ENCODE assay signal across 9 mouse cellular contexts in the genomic region with DNA sequence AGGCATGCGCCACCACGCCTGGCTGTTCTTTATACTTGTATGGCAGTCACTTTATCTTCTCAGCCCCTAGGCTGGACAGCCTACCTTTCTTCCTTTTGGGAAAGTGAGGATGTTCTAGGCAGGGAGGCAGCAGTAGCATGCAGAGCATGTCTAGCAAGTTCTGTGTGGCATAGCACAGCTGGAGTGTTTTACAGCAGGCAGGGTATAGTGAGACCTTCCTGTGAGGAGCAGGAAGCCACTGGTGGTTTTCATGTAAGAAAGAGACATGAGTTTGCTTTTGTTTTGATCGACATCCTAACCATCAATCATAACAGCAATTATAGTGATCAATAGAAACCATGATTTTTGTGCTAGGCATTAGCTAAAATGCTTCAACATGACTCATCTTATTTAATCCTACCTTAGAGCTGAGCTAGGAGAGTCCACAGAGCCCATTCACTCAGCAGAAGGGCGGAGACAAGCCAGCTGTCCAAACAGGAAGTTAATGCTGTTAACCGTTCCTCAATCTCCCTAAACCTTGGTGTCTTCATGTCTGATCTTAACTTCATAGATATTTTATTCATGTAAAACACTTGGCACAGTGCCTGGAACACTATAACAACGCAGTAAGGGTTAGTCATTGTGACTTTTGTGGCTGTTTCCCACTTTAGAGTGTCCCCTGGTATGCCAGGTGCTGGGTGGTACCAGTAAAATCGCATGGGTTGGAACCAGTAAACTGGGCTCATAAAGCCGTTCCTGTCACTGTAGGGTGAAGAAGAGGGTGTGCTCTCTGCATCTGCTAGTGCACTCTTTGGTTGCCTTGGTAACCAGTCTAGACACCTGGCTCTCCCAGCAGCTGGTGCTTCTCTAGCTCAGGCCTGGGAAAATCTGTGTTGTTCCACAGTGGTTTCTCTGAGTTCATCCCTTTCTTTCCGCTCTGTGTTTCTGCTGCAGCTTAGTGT. TPM values are rescaled to one million over a fixed set of nuclear protein-coding genes. Genes with fewer than 3 reads are reported as not detected.
DNase-seq lines count a peak whose midpoint lies in the region; ATAC-seq lines count a peak whose summit lies in the region.
"Had no signal": no experiment of that assay in that cellular context is flagged by ENCODE, and none has a peak within 500 bp of the region (broad histone marks: within the 10 kb centered on the region; RNA-seq: fewer than 3 reads in every experiment).

No protein-coding gene starts in this region.

- DNase-seq in forebrain, embryonic 10.5 days (ENCODE audit: extremely low spot score, low spot score) = no peak
- DNase-seq in 3134 (ENCODE audit: extremely low read depth, insufficient read length, low spot score) = peak; percentile 51
- DNase-seq in kidney, postnatal 14 days = peak; percentile 25
- no peak for DNase-seq in testis, postnatal 10 days (ENCODE audit: low spot score)
- no peak for DNase-seq in adrenal gland, adult (ENCODE audit: inconsistent age in 2 of 2, low spot score in 1 of 2)
- DNase-seq: liver, embryonic 13.5 days had no signal

- H3K27ac ChIP-seq in forebrain, embryonic 12.5 days = peak overlapping the region; percentile 57; the same call in 1 of the 2 replicates
- H3K27ac ChIP-seq in forebrain, embryonic 10.5 days = no peak overlapping the region
- H3K27ac ChIP-seq: liver, embryonic 13.5 days had no signal

- no peak overlapping the region for H3K4me3 ChIP-seq in forebrain, embryonic 12.5 days (replicated peaks)
- H3K4me3 ChIP-seq in forebrain, embryonic 10.5 days = no peak overlapping the region
- H3K4me3 ChIP-seq: liver, embryonic 13.5 days had no signal

- H3K27me3 ChIP-seq in forebrain, embryonic 12.5 days = no peaks in the 10 kb centered on the region
- H3K27me3 ChIP-seq in forebrain, embryonic 10.5 days (ENCODE audit: poor library complexity, severe bottlenecking) = no peaks in the 10 kb centered on the region
- H3K27me3 ChIP-seq: liver, embryonic 13.5 days had no signal

- no peaks in the 10 kb centered on the region for H3K36me3 ChIP-seq in forebrain, embryonic 12.5 days (replicated peaks)
- no peaks in the 10 kb centered on the region for H3K36me3 ChIP-seq in forebrain, embryonic 10.5 days (replicated peaks)
- H3K36me3 ChIP-seq: liver, embryonic 13.5 days had no signal

- H3K4me1 ChIP-seq in forebrain, embryonic 12.5 days = peaks cover 10% of the 10 kb centered on the region
- peaks cover 6% of the 10 kb centered on the region for H3K4me1 ChIP-seq in forebrain, embryonic 10.5 days

- H3K9ac ChIP-seq in forebrain, embryonic 12.5 days = no peak overlapping the region
- H3K9ac ChIP-seq: liver, embryonic 13.5 days had no signal

- ATAC-seq in forebrain, embryonic 12.5 days (ENCODE audit: low FRiP score) = peak; percentile 75; the same call in 1 of the 2 replicates
- ATAC-seq in common myeloid progenitor, adult 5-6 weeks (replicated peaks; ENCODE audit: low read depth, poor library complexity, severe bottlenecking) = peak; percentile 59
- ATAC-seq in monocyte, adult 5-6 weeks (replicated peaks; ENCODE audit: insufficient number of reproducible peaks, low FRiP score, low TSS enrichment, poor library complexity, severe bottlenecking) = peak; percentile 60

- no peaks in the 10 kb centered on the region for H3K9me3 ChIP-seq in forebrain, embryonic 12.5 days
- no peaks in the 10 kb centered on the region for H3K9me3 ChIP-seq in forebrain, embryonic 10.5 days
- H3K9me3 ChIP-seq: liver, embryonic 13.5 days had no signal

- no peak overlapping the region for H3K4me2 ChIP-seq in forebrain, embryonic 12.5 days
- H3K4me2 ChIP-seq: liver, embryonic 13.5 days had no signal

- WGBS in forebrain, embryonic 12.5 days = 71% methylated on average over 9 of the region's 9 CpGs
- WGBS in forebrain, embryonic 10.5 days = 81% methylated on average over 9 of the region's 9 CpGs

RNA-seq across cellular contexts. Expression of gene Scgb1a1, which starts 21.9 kb away (rescaled TPM):
- not detected in 2 replicates for polyA plus RNA-seq in forebrain, embryonic 12.5 days (2016; fragmentation: Nextera tagmentation; extraction: Ambion mirVana)
- polyA plus RNA-seq in forebrain, embryonic 10.5 days (2016; fragmentation: Nextera tagmentation; extraction: Ambion mirVana) = not detected in 2 replicates
- total RNA-seq in common myeloid progenitor, adult 5-6 weeks (2017) = not detected in 2 replicates
- not detected in 3 replicates for total RNA-seq in monocyte, adult 5-6 weeks (2017)
- polyA plus RNA-seq: liver, embryonic 13.5 days had no signal

Comparison
In these comparisons a context has a peak if more than half of its experiments do, and no peak if none do; other contexts are left out.
1. DNase-seq: peak in 3134 (single experiment) and kidney, postnatal 14 days (single experiment); none in forebrain, embryonic 10.5 days (single experiment), testis, postnatal 10 days (single experiment) and adrenal gland, adult (0 of 2).
2. Peak in every context shown above with its lines, with median percentiles within 50 percentile points of each other: ATAC-seq.